Mouse (Mus musculus): ENCODE measurements around the gene Mgat2. TPM values are rescaled to one million over a fixed set of nuclear protein-coding genes. Genes with fewer than 3 reads are reported as not detected.

The Mgat2 gene
- polyA plus RNA-seq, 1 experiment from 2014 or later = 65.2 TPM

DNA sequence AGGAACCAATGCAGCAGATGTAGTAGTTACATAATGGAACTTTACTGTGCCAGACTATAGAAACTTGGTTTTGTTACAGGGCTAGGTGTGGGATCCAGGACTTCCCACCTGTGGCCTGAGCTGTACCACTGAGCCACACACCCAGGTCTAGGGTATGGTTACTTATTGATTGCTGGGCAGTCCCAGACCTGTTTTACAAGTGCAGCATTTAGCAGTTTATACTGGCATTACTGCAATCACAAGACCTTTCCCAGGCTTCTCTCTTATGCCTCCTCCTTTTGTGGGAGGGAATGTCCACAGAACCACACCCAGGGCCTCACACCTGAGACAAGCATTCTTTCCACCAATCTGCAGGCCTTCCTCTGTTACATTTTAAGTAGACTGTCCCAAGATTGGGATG is 15.0 kb downstream of the Mgat2 start:
- no peak overlapping the region for H3K4me3 ChIP-seq
- no peak overlapping the region for H3K27ac ChIP-seq
- H3K27me3 ChIP-seq = no peaks in the 10 kb centered on the region
- no peak for ATAC-seq (ENCODE audit: insufficient number of reproducible peaks, low FRiP score, low TSS enrichment, low read depth)
- no peak overlapping the region for H3K4me2 ChIP-seq
- H3K36me3 ChIP-seq = peaks cover 37% of the 10 kb centered on the region
- H3K4me1 ChIP-seq = peaks cover 23% of the 10 kb centered on the region
- H3K9ac ChIP-seq = no peak overlapping the region
- no peaks in the 10 kb centered on the region for H3K9me3 ChIP-seq

DNA sequence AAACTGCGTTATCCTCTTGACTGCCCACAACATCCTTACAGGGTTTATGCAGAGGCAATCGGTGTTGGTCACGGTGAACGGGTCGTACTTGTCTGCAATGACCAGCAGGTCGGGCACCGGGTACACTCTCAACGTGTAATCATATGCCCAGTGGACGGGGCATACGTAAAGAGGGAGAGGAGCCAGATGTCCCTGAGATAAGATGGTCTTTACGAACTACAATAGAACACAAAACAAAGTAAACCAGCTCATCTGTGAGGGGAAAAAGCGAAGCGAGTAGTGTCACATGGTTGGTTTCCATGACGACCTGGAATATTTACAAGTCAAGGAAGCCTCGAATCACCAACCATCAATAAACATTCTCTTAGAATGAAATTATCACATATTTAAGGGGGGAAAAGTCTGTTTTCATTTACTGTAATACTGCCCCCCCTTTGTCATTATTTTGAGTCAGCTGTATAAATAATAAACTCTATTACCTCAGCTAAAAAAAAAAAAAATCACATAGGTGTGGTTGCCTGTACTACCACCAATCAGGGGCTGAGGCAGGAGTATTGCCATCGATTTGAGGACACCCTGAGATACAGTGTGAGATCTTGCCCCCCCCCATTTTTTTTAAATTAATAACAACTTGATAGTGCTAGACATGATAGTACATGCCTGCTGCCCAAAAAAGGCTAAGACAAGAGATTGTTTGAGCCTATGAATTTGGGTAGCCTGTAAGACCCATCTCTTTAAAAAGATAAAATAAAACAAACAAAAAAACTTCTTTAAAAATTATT is 20.3 kb downstream of the Mgat2 start, which contains the start of gene Gm49384:
Gene Gm49384, minus strand, starts transcription at position 216 of the 782 bp plus-strand sequence.
- ATAC-seq (ENCODE audit: insufficient number of reproducible peaks, low FRiP score, low TSS enrichment, low read depth) = no peak
- H3K27ac ChIP-seq = no peak within 1 kb of the TSS
- no peak within 1 kb of the TSS for H3K9ac ChIP-seq

DNA sequence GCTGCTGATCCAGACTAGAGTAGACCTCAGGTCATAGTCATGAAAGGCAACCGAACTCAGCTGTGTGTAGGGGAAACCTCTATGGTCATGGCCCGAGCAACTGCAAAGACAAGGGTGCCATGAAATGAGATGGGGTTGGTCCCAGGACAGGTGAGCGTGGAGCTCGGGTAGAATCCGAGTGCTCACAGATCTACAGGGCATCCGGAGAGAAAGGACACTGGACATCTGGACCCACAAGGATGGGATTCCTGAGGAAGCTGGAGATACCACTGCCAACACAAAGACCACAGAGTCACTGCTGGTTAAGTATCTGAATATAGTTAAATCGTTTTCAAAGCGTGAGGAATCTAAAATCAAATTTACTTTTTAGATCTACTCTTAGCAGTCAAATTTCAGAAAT is 23.4 kb downstream of the Mgat2 start:
- Histone ChIP-seq H3K9ac (no peak overlapping the region), H3K36me3 (peaks cover 60% of the 10 kb centered on the region), H3K27me3 (no peaks in the 10 kb centered on the region), H3K4me1 (no peaks in the 10 kb centered on the region), H3K27ac (no peak overlapping the region), H3K9me3 (no peaks in the 10 kb centered on the region), H3K4me3 (no peak overlapping the region), H3K4me2 (no peak overlapping the region)
- no peak for ATAC-seq (ENCODE audit: insufficient number of reproducible peaks, low FRiP score, low TSS enrichment, low read depth)
- WGBS = 93% methylated on average over 8 of the region's 8 CpGs

More for the DNA sequence above, 20.3 kb downstream of the Mgat2 start, which contains the start of gene Gm49384:
- peaks cover 56% of the 10 kb centered on the region for H3K36me3 ChIP-seq
- H3K4me2 ChIP-seq = no peak within 1 kb of the TSS
- H3K27me3 ChIP-seq = no peaks in the 10 kb centered on the region
- WGBS = 88% methylated on average over 16 of the region's 16 CpGs
- no peaks in the 10 kb centered on the region for H3K9me3 ChIP-seq
- no peak within 1 kb of the TSS for H3K4me3 ChIP-seq
- no peaks in the 10 kb centered on the region; the same call in 1 of the 2 replicates for H3K4me1 ChIP-seq

- Histone ChIP-seq H3K36me3 (peaks cover 58% of the 10 kb centered on the region), H3K27ac (no peak overlapping the region), H3K27me3 (no peaks in the 10 kb centered on the region), H3K4me3 (no peak overlapping the region), H3K9ac (no peak overlapping the region), H3K4me1 (no peaks in the 10 kb centered on the region), H3K4me2 (no peak overlapping the region), H3K9me3 (no peaks in the 10 kb centered on the region)
- 95% methylated on average over 7 of the region's 7 CpGs for WGBS
- ATAC-seq (ENCODE audit: insufficient number of reproducible peaks, low FRiP score, low TSS enrichment, low read depth) = no peak
Observed at GRCm38 (mm10) chr12:69207926-69208325, 24.0 kb downstream of the Mgat2 start.

GRCm38 (mm10) chr12:69208520-69208919 is 24.6 kb downstream of the Mgat2 start:
- peaks cover 57% of the 10 kb centered on the region for H3K36me3 ChIP-seq

DNA sequence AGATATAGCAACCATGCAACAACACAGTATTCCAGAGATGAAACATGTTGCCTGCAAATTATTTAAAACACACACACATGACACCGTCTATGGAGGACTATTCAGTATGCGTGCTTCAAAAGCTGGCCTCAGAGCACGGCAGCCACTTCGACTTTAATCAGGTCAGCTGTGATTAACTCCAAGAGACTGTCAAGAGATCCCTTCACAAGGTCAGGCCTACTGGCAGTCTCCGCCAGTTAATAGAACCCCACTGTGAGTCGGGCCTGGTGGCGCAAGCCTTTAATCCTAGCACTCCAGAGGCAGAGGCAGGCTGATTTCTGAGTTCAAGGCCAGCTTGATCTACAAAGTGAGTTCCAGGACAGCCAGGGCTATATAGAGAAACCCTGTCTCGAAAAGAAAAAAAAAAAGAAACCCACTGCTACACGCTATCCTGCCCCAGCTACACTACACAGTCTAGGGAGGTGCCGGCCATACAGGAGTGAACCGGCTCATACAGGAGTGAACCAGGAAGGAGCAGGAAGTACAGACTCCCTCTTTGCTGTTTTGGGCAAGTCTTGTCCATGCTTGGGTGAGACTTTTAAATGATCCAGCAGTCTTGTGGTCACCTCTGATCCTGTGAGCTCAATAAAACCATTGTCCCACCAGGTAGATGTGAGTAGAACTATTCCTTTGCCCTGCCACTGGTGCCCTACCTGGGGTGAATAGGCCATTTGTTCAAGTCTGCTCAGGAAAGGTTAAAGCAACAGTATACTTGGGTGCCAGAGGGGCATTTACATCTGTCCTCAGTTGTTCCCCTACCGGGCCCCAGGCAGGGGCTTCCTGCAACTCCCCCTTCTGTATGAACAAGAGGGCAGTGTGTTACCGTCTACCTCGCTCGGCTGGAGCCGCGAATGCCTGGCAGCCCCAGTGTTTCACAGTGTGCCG is 26.4 kb downstream of the Mgat2 start:
- H3K9ac ChIP-seq = no peak overlapping the region
- ATAC-seq (ENCODE audit: insufficient number of reproducible peaks, low FRiP score, low TSS enrichment, low read depth) = peak; percentile 82
- H3K27me3 ChIP-seq = no peaks in the 10 kb centered on the region
- H3K9me3 ChIP-seq = no peaks in the 10 kb centered on the region
- H3K4me1 ChIP-seq = no peaks in the 10 kb centered on the region
- 80% methylated on average over 18 of the region's 18 CpGs for WGBS
- no peak overlapping the region for H3K4me2 ChIP-seq
- peaks cover 70% of the 10 kb centered on the region for H3K36me3 ChIP-seq
- no peak overlapping the region for H3K4me3 ChIP-seq
- H3K27ac ChIP-seq = peak overlapping the region; percentile 69

More at GRCm38 (mm10) chr12:69208520-69208919, 24.6 kb downstream of the Mgat2 start:
- no peak for ATAC-seq (ENCODE audit: insufficient number of reproducible peaks, low FRiP score, low TSS enrichment, low read depth)
- no peaks in the 10 kb centered on the region for H3K27me3 ChIP-seq
- H3K4me3 ChIP-seq = no peak overlapping the region
- H3K9me3 ChIP-seq = no peaks in the 10 kb centered on the region
- no peak overlapping the region for H3K4me2 ChIP-seq
- no peak overlapping the region for H3K9ac ChIP-seq
- H3K27ac ChIP-seq = no peak overlapping the region
- no peaks in the 10 kb centered on the region for H3K4me1 ChIP-seq
- 97% methylated on average over 2 of the region's 2 CpGs for WGBS

DNA sequence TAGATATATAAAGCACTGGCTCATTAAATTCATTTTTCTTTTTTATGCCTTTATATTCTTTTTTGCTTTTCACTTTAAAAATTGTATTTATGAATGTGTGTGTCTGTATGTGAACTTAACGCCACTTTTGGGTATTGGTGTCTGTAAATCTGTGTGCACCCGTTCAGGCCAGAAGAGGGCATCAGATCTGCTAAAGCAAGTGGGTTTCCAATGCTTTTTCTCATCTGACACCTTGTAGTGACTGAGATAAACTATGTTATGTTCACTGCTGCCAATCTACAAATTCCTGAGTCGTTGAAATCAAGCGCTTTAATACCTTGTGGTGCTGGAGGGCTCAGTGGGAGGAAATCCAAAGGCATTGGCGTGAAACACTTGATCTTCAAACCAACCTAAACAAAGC is 27.1 kb downstream of the Mgat2 start:
- Histone ChIP-seq H3K4me1 (no peaks in the 10 kb centered on the region), H3K9ac (no peak overlapping the region), H3K27me3 (no peaks in the 10 kb centered on the region), H3K27ac (no peak overlapping the region), H3K9me3 (no peaks in the 10 kb centered on the region), H3K36me3 (peaks cover 75% of the 10 kb centered on the region), H3K4me3 (no peak overlapping the region), H3K4me2 (no peak overlapping the region)
- no peak for ATAC-seq (ENCODE audit: insufficient number of reproducible peaks, low FRiP score, low TSS enrichment, low read depth)
- 68% methylated on average over 5 of the region's 5 CpGs for WGBS

- H3K27ac ChIP-seq = no peak overlapping the region
- H3K36me3 ChIP-seq = peaks cover 79% of the 10 kb centered on the region
- no peak overlapping the region for H3K4me3 ChIP-seq
- H3K4me2 ChIP-seq = no peak overlapping the region
- no peaks in the 10 kb centered on the region for H3K27me3 ChIP-seq
- H3K4me1 ChIP-seq = no peaks in the 10 kb centered on the region
- ATAC-seq (ENCODE audit: insufficient number of reproducible peaks, low FRiP score, low TSS enrichment, low read depth) = no peak
- no peaks in the 10 kb centered on the region for H3K9me3 ChIP-seq
- WGBS = 90% methylated on average over 13 of the region's 13 CpGs
- H3K9ac ChIP-seq = no peak overlapping the region
Observed at GRCm38 (mm10) chr12:69213186-69213777, 29.3 kb downstream of the Mgat2 start.

- no peak overlapping the region for H3K4me2 ChIP-seq
- peaks cover 83% of the 10 kb centered on the region for H3K36me3 ChIP-seq
- H3K4me1 ChIP-seq = no peaks in the 10 kb centered on the region
- no peak overlapping the region for H3K9ac ChIP-seq
- no peaks in the 10 kb centered on the region for H3K27me3 ChIP-seq
- H3K4me3 ChIP-seq = no peak overlapping the region
- peak overlapping the region; percentile 27; the same call in 1 of the 2 replicates for H3K27ac ChIP-seq
- no peak for ATAC-seq (ENCODE audit: insufficient number of reproducible peaks, low FRiP score, low TSS enrichment, low read depth)
- 91% methylated on average over 7 of the region's 7 CpGs for WGBS
- H3K9me3 ChIP-seq = no peaks in the 10 kb centered on the region
Observed at GRCm38 (mm10) chr12:69214393-69214792, 30.4 kb downstream of the Mgat2 start.

- no peak overlapping the region for H3K9ac ChIP-seq
- peaks cover 82% of the 10 kb centered on the region for H3K36me3 ChIP-seq
- no peak overlapping the region for H3K4me2 ChIP-seq
- no peaks in the 10 kb centered on the region for H3K4me1 ChIP-seq
- no peak for ATAC-seq (ENCODE audit: insufficient number of reproducible peaks, low FRiP score, low TSS enrichment, low read depth)
- 70% methylated on average over 3 of the region's 3 CpGs for WGBS
- no peaks in the 10 kb centered on the region for H3K27me3 ChIP-seq
- peak overlapping the region; percentile 43 for H3K27ac ChIP-seq
- H3K9me3 ChIP-seq = no peaks in the 10 kb centered on the region
- no peak overlapping the region for H3K4me3 ChIP-seq
Observed at GRCm38 (mm10) chr12:69215000-69215785, 31.2 kb downstream of the Mgat2 start.

DNA sequence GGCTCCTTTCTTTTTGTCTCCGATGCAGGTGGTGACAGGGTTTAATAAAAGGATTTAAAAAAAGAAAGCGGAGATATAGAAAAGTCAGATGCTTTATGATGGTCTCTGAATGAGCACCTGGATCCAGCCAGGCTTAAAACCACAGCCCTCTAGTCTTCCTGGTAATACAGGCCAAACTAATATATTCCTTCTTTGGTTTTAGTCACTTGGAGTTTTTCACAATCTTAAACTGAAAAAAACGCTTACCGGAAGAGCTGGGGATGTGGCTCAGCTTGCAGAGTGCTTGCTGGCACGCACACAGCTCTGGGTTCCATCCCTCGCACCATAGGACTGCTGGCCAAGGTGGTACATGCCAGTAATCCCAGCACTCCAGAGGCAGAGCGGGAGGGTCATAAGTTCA is 32.6 kb downstream of the Mgat2 start:
- WGBS = 95% methylated on average over 7 of the region's 7 CpGs
- Histone ChIP-seq H3K9ac (no peak overlapping the region), H3K4me2 (no peak overlapping the region), H3K36me3 (peaks cover 86% of the 10 kb centered on the region), H3K4me3 (no peak overlapping the region), H3K4me1 (no peaks in the 10 kb centered on the region), H3K9me3 (no peaks in the 10 kb centered on the region), H3K27me3 (no peaks in the 10 kb centered on the region), H3K27ac (no peak overlapping the region)
- ATAC-seq (ENCODE audit: insufficient number of reproducible peaks, low FRiP score, low TSS enrichment, low read depth) = no peak
